Mouse (Mus musculus): ENCODE data around the gene Frmpd1. TPM values are rescaled to one million over a fixed set of nuclear protein-coding genes. Genes with fewer than 3 reads are reported as not detected.
A peak's percentile ranks its signal among the peaks of the same experiment; 100 is the strongest.

The Frmpd1 gene
- total and polyA plus RNA-seq, 3 experiments = not detected

GRCm38 (mm10) chr4:45296662-45297564 lies 112.2 kb downstream of the Frmpd1 start, which contains the start of gene Trmt10b:
TSS of gene Trmt10b (plus strand) at chr4:45297127.
- H3K4me3 ChIP-seq (replicated peaks in 1 of 3; ENCODE audit: low read depth in 2 of 3, low read length in 2 of 3, poor library complexity in 1 of 3) = peak within 1 kb of the TSS; percentile 90 to 97 (median 95)
- peaks cover 4 to 20% of the 10 kb centered on the region in 2 experiments for H3K36me3 ChIP-seq (replicated peaks in 1 of 2; ENCODE audit: control insufficient read depth in 1 of 2, insufficient read depth in 1 of 2, low read length in 1 of 2)
- no peaks in the 10 kb centered on the region for H3K9me3 ChIP-seq (replicated peaks; ENCODE audit: low read length)
- peaks cover 0 to 11% of the 10 kb centered on the region in 2 experiments; a peak in 2 of 4 replicates for H3K4me1 ChIP-seq (ENCODE audit: control insufficient read depth in 1 of 2, insufficient read depth in 2 of 2)
- H3K9ac ChIP-seq (ENCODE audit: insufficient read depth, low read depth) = peak within 1 kb of the TSS; percentile 47
- no peak within 1 kb of the TSS for H3K27ac ChIP-seq (ENCODE audit: insufficient read depth, low read depth)
- dilution Hi-C loops (cut with MboI; ENCODE audit: extremely low pct_ligation_motif_present, extremely low pct_unique_long_range_greater_than_20kb, low sequenced_read_pairs) (no loop called here), in situ Hi-C loops (cut with MboI; ENCODE audit: low pct_ligation_motif_present, low pct_unique_long_range_greater_than_20kb, low sequenced_read_pairs) (loop anchor here (25.0 kb wide), 1 partner anchor 490 kb away; the partner anchor contains the start of gene Aldh1b1)
- peak; percentile 85 for DNase-seq (ENCODE audit: extremely low read depth)
- no peaks in the 10 kb centered on the region; the same call in 1 of the 2 replicates for H3K79me2 ChIP-seq (replicated peaks; ENCODE audit: control insufficient read depth, extremely low read depth, insufficient read depth, poor library complexity, severe bottlenecking)
- H3K27me3 ChIP-seq (replicated peaks) = no peaks in the 10 kb centered on the region
- TF ChIP-seq USF1 (IDR thresholded peaks at IDR 0.05; ENCODE audit: low read depth, low read length) (no peak), NRF1 (IDR thresholded peaks at IDR 0.05; ENCODE audit: low read depth, low read length) (no peak), ZNF384 (IDR thresholded peaks at IDR 0.05; ENCODE audit: low read depth, low read length) (no peak), USF2 (conservative IDR thresholded peaks at IDR 0.05; ENCODE audit: low read depth, low read length) (no peak), CHD1 (IDR thresholded peaks at IDR 0.05; ENCODE audit: low read depth, low read length) (no peak), KAT2A (IDR thresholded peaks at IDR 0.05; ENCODE audit: insufficient replicate concordance, low read length) (peak; percentile 96; the same call in 1 of the 2 replicates), MXI1 (IDR thresholded peaks at IDR 0.05; ENCODE audit: low read depth, low read length) (0 out of 2 replicates have a peak, but pooled peaks have one; percentile 42), JUN (IDR thresholded peaks at IDR 0.05; ENCODE audit: insufficient read depth, low read depth, low read length) (no peak), UBTF (IDR thresholded peaks at IDR 0.05; ENCODE audit: low read depth, low read length) (no peak), ZC3H11A (IDR thresholded peaks at IDR 0.05; ENCODE audit: low read depth, low read length) (no peak), ELF1 (IDR thresholded peaks at IDR 0.05; ENCODE audit: low read depth, low read length) (peak; percentile 96), TCF12 (IDR thresholded peaks at IDR 0.05; ENCODE audit: low read depth, low read length) (no peak; the same call in 1 of the 2 replicates), MAZ (IDR thresholded peaks at IDR 0.05; ENCODE audit: low read depth, low read length) (no peak), TBP (conservative IDR thresholded peaks at IDR 0.05; ENCODE audit: low read depth, low read length) (peak; percentile 71; the same call in 1 of the 2 replicates), RAD21 (IDR thresholded peaks at IDR 0.05; ENCODE audit: low read depth, low read length) (no peak), POLR2A (IDR thresholded peaks at IDR 0.05; ENCODE audit: low read depth, low read length) (peak; percentile 58), PAX5 (IDR thresholded peaks at IDR 0.05; ENCODE audit: low read length) (no peak), EP300 (IDR thresholded peaks at IDR 0.05; ENCODE audit: low read length) (no peak), GABPA (IDR thresholded peaks at IDR 0.05; ENCODE audit: insufficient replicate concordance, low read depth, low read length) (peak; percentile 73; the same call in 1 of the 2 replicates), BHLHE40 (IDR thresholded peaks at IDR 0.05; ENCODE audit: low read depth, low read length) (no peak), NELFE (IDR thresholded peaks at IDR 0.05; ENCODE audit: low read depth, low read length) (0 out of 2 replicates have a peak, but pooled peaks have one; percentile 45), SIN3A (IDR thresholded peaks at IDR 0.05; ENCODE audit: low read length) (peak; percentile 67), ZMIZ1 (IDR thresholded peaks at IDR 0.05; ENCODE audit: low read depth, low read length) (no peak), ZKSCAN1 (IDR thresholded peaks at IDR 0.05; ENCODE audit: borderline replicate concordance, low read depth, low read length) (no peak), CHD2 (IDR thresholded peaks at IDR 0.05; ENCODE audit: low read length) (0 out of 2 replicates have a peak, but pooled peaks have one; percentile 25), IRF4 (IDR thresholded peaks at IDR 0.05; ENCODE audit: low read depth, low read length) (no peak), MAX (IDR thresholded peaks at IDR 0.05; ENCODE audit: low read length) (no peak), MEF2A (IDR thresholded peaks at IDR 0.05; ENCODE audit: borderline replicate concordance, low read depth, low read length) (no peak), JUND (conservative IDR thresholded peaks at IDR 0.05; ENCODE audit: low read depth, low read length) (no peak), CTCF (conservative IDR thresholded peaks at IDR 0.05 in 1 of 2, IDR thresholded peaks at IDR 0.05 in 1 of 2; ENCODE audit: low read depth in 2 of 2, low read length in 2 of 2) (no peak), SMC3 (IDR thresholded peaks at IDR 0.05; ENCODE audit: low read depth, low read length) (no peak), RCOR1 (conservative IDR thresholded peaks at IDR 0.05; ENCODE audit: low read depth, low read length) (0 out of 2 replicates have a peak, but pooled peaks have one; percentile 23), POLR2AphosphoS2 (IDR thresholded peaks at IDR 0.05; ENCODE audit: low read depth, low read length) (no peak), MYC (IDR thresholded peaks at IDR 0.05; ENCODE audit: low read depth, low read length) (0 out of 2 replicates have a peak, but pooled peaks have one; percentile 21), HCFC1 (IDR thresholded peaks at IDR 0.05; ENCODE audit: low read depth, low read length) (peak; percentile 99), MAFK (IDR thresholded peaks at IDR 0.05; ENCODE audit: insufficient replicate concordance, low read length) (no peak), E2F4 (IDR thresholded peaks at IDR 0.05; ENCODE audit: insufficient replicate concordance, low read depth, low read length) (no peak), ETS1 (conservative IDR thresholded peaks at IDR 0.05; ENCODE audit: low read depth, low read length) (no peak)
- H3K4me2 ChIP-seq (ENCODE audit: insufficient read depth, low read depth, poor library complexity, severe bottlenecking) = peak within 1 kb of the TSS; percentile 94

Data from CH12.LX (cell line).